Mouse (Mus musculus) MEL (cell line): ENCODE data around the gene Sorcs2. TPM values are rescaled to one million over a fixed set of nuclear protein-coding genes. Genes with fewer than 3 reads are reported as not detected.

Experiments used
- DNase-seq: peaks from one replicate; pipeline ENCODE4 v3.0.0; 2011; ENCODE audit warnings: low read depth, low spot score
- H3K27ac ChIP-seq: 2 replicates; pipeline ENCODE4 v1.5.1; 2012; ENCODE audit warnings: low read depth, mild to moderate bottlenecking, control low read depth, low read length, moderate library complexity; ENCODE audit not compliant: control insufficient read depth
- H3K27me3 ChIP-seq, 2 experiments: fragments of 150-350 bp in 1 of 2; sonication (generic) in 1 of 2; 2 replicates each; pipeline ENCODE4 v1.6.1; 2012; ENCODE audit warnings: low read length in 2 of 2, mild to moderate bottlenecking in 2 of 2, improper control_type of control experiment in 1 of 2, moderate library complexity in 1 of 2; ENCODE audit not compliant: insufficient read depth in 2 of 2, control insufficient read depth in 1 of 2
- H3K36me3 ChIP-seq, 2 experiments: 2 replicates each; pipeline ENCODE4 v1.6.1; 2012 to 2014; ENCODE audit warnings: low read length in 2 of 2, improper control_type of control experiment in 1 of 2, inconsistent platforms in 1 of 2, mild to moderate bottlenecking in 1 of 2; ENCODE audit not compliant: insufficient read depth in 2 of 2, control insufficient read depth in 1 of 2
- H3K4me1 ChIP-seq, 2 experiments: fragments of 150-350 bp in 1 of 2; sonication (generic) in 1 of 2; 2 replicates each; pipeline ENCODE4 v1.6.1; 2012; ENCODE audit warnings: low read length in 2 of 2, improper control_type of control experiment in 1 of 2, mild to moderate bottlenecking in 1 of 2; ENCODE audit not compliant: insufficient read depth in 2 of 2, control insufficient read depth in 1 of 2
- H3K4me3 ChIP-seq, 2 experiments: fragments of 150-350 bp in 1 of 2; sonication (generic) in 1 of 2; 2 replicates each; pipeline ENCODE4 v1.5.1; 2012; ENCODE audit warnings: low read depth in 2 of 2, low read length in 2 of 2, mild to moderate bottlenecking in 2 of 2, moderate library complexity in 2 of 2, control low read depth in 1 of 2, improper control_type of control experiment in 1 of 2; ENCODE audit not compliant: control insufficient read depth in 1 of 2, insufficient read depth in 1 of 2
- H3K79me2 ChIP-seq: 2 replicates; pipeline ENCODE4 v1.6.1; 2012; ENCODE audit warnings: mild to moderate bottlenecking, low read length, moderate library complexity; ENCODE audit not compliant: control insufficient read depth, poor library complexity, insufficient read depth
- H3K9ac ChIP-seq: 2 replicates; pipeline ENCODE4 v1.6.1; 2012; ENCODE audit warnings: low read depth, mild to moderate bottlenecking, control low read depth, low read length, moderate library complexity; ENCODE audit not compliant: control insufficient read depth, poor library complexity, severe bottlenecking
- H3K9me3 ChIP-seq: fragments of 150-350 bp; sonication (generic); replicated peaks from 2 replicates; pipeline ENCODE4 v1.6.1; 2012; ENCODE audit warnings: mild to moderate bottlenecking, low read length, improper control_type of control experiment, moderate library complexity; ENCODE audit not compliant: insufficient read depth
- BHLHE40 ChIP-seq: IDR thresholded peaks from 2 replicates; pipeline ENCODE4 v1.6.1; 2012; ENCODE audit warnings: low read depth, mild to moderate bottlenecking, inconsistent platforms, low read length, improper control_type of control experiment, borderline replicate concordance
- CTCF ChIP-seq, 3 experiments: IDR thresholded peaks in 2 of 3; conservative IDR thresholded peaks in 1 of 3; 2 replicates each; pipeline ENCODE4 v1.5.1; 2011 to 2012; ENCODE audit warnings: low read length in 3 of 3, low read depth in 2 of 3, mild to moderate bottlenecking in 2 of 3, improper control_type of control experiment in 1 of 3, inconsistent platforms in 1 of 3, mixed read lengths in 1 of 3, moderate library complexity in 1 of 3; ENCODE audit not compliant: control insufficient read depth in 1 of 3, insufficient read depth in 1 of 3, poor library complexity in 1 of 3, severe bottlenecking in 1 of 3
- E2F4 ChIP-seq: IDR thresholded peaks from 2 replicates; pipeline ENCODE4 v1.6.1; 2011; ENCODE audit warnings: low read depth, low read length, improper control_type of control experiment, borderline replicate concordance
- EP300 ChIP-seq, 2 experiments: IDR thresholded peaks; 2 replicates each; pipeline ENCODE4 v1.6.1; 2011; ENCODE audit warnings: improper control_type of control experiment in 2 of 2, low read length in 2 of 2, low read depth in 1 of 2, mild to moderate bottlenecking in 1 of 2
- ETS1 ChIP-seq: IDR thresholded peaks from 2 replicates; pipeline ENCODE4 v1.6.1; 2012; ENCODE audit warnings: low read depth, mild to moderate bottlenecking, inconsistent platforms, low read length, improper control_type of control experiment, moderate library complexity
- GABPA ChIP-seq: IDR thresholded peaks from 2 replicates; pipeline ENCODE4 v1.6.1; 2012; ENCODE audit warnings: low read depth, mild to moderate bottlenecking, inconsistent platforms, low read length, improper control_type of control experiment, moderate library complexity
- GATA1 ChIP-seq: IDR thresholded peaks from 2 replicates; pipeline ENCODE4 v1.6.1; 2011; ENCODE audit warnings: low read depth, low read length, improper control_type of control experiment
- HCFC1 ChIP-seq: IDR thresholded peaks from 2 replicates; pipeline ENCODE4 v1.6.1; 2012; ENCODE audit warnings: low read depth, mild to moderate bottlenecking, inconsistent platforms, low read length, improper control_type of control experiment, moderate library complexity
- JUND ChIP-seq: IDR thresholded peaks from 2 replicates; pipeline ENCODE4 v1.6.1; 2011; ENCODE audit warnings: low read depth, mild to moderate bottlenecking, improper control_type of control experiment, low read length
- KAT2A ChIP-seq: conservative IDR thresholded peaks from 2 replicates; pipeline ENCODE4 v1.6.1; 2012; ENCODE audit warnings: low read depth, low read length, improper control_type of control experiment, inconsistent platforms
- MAX ChIP-seq: IDR thresholded peaks from 2 replicates; pipeline ENCODE4 v1.6.1; 2011; ENCODE audit warnings: low read length, improper control_type of control experiment
- MAZ ChIP-seq: IDR thresholded peaks from 2 replicates; pipeline ENCODE4 v1.6.1; 2012; ENCODE audit warnings: low read depth, mild to moderate bottlenecking, inconsistent platforms, low read length, improper control_type of control experiment
- MEF2A ChIP-seq: IDR thresholded peaks from 2 replicates; pipeline ENCODE4 v1.6.1; 2014; ENCODE audit warnings: low read depth, mild to moderate bottlenecking, inconsistent platforms, low read length, improper control_type of control experiment; ENCODE audit not compliant: poor library complexity, insufficient replicate concordance, severe bottlenecking; ENCODE audit errors: extremely low read depth
- MYB ChIP-seq: IDR thresholded peaks from 2 replicates; pipeline ENCODE4 v1.6.1; 2011; ENCODE audit warnings: mild to moderate bottlenecking, low read depth, low read length, improper control_type of control experiment
- NELFE ChIP-seq: IDR thresholded peaks from 2 replicates; pipeline ENCODE4 v1.6.1; 2011; ENCODE audit warnings: low read depth, low read length, improper control_type of control experiment
- POLR2AphosphoS5 ChIP-seq: IDR thresholded peaks from 2 replicates; pipeline ENCODE4 v1.6.1; 2012; ENCODE audit warnings: low read depth, borderline replicate concordance, mild to moderate bottlenecking, inconsistent platforms, low read length, moderate library complexity, mixed read lengths
- RCOR1 ChIP-seq: IDR thresholded peaks from 2 replicates; pipeline ENCODE4 v1.6.1; 2012; ENCODE audit warnings: low read depth, mild to moderate bottlenecking, inconsistent platforms, low read length, improper control_type of control experiment
- SIN3A ChIP-seq: IDR thresholded peaks from 2 replicates; pipeline ENCODE4 v1.6.1; 2012; ENCODE audit warnings: low read length, improper control_type of control experiment, inconsistent platforms
- SMC3 ChIP-seq: IDR thresholded peaks from 2 replicates; pipeline ENCODE4 v1.6.1; 2011; ENCODE audit warnings: low read depth, low read length, improper control_type of control experiment
- TCF12 ChIP-seq: IDR thresholded peaks from 2 replicates; pipeline ENCODE4 v1.6.1; 2014; ENCODE audit warnings: low read depth, mild to moderate bottlenecking, inconsistent platforms, low read length, improper control_type of control experiment, moderate library complexity
- UBTF ChIP-seq: IDR thresholded peaks from 2 replicates; pipeline ENCODE4 v1.6.1; 2012; ENCODE audit warnings: low read depth, mild to moderate bottlenecking, inconsistent platforms, low read length, improper control_type of control experiment, moderate library complexity, borderline replicate concordance; ENCODE audit not compliant: insufficient read depth
- ZC3H11A ChIP-seq: IDR thresholded peaks from 2 replicates; pipeline ENCODE4 v1.6.1; 2012; ENCODE audit warnings: low read depth, mild to moderate bottlenecking, inconsistent platforms, low read length, improper control_type of control experiment
- polyA plus RNA-seq, 2 experiments: library from polyadenylated mRNA; stranded (reverse) in 1 of 2; unstranded in 1 of 2; fragments of >175 nt in 1 of 2; fragments of >200 nt in 1 of 2; gene quantifications; 2 replicates each; pipeline versions ENCODE4 v1.2.1 to v1.2.4; 2012; ENCODE audit warnings: low replicate concordance in 2 of 2, low read depth in 1 of 2; ENCODE audit not compliant: insufficient read length in 2 of 2, insufficient read depth in 1 of 2, missing spikeins in 1 of 2
- total RNA-seq: library from RNA; depleted of rRNA; stranded (reverse); fragments of 300-350 nt; gene quantifications from 2 replicates; pipeline ENCODE4 v1.2.3, GENCODE M21; 2012

The Sorcs2 gene
- total and polyA plus RNA-seq, 3 experiments: not detected

DNA sequence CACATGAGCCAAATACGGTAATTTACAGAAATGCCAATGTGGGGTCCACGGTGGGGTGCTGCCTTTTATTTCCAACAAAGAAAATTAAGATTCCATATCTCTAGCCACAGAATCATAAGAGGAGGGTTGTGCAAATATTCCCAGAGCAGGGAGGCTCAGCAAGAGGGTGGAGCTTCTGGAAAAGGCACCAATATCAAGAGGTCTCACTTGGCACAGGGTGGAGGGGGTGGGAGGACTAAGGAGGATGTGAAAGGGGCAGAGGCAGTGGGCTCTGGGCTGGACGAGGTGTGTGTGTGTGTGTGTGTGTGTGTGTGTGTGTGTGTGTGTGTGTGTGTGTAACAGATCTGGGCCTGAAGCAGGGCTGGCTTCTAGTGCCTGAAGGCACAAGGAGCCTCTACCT, 297.5 kb downstream of the Sorcs2 start:
- H3K36me3 ChIP-seq: no peaks in the 10 kb centered on the region
- H3K9me3 ChIP-seq: no peaks in the 10 kb centered on the region
- H3K9ac ChIP-seq: no peak overlapping the region
- no peak overlapping the region for H3K27ac ChIP-seq
- H3K79me2 ChIP-seq: no peaks in the 10 kb centered on the region
- TF ChIP-seq GABPA (no peak), MAX (no peak), BHLHE40 (no peak), UBTF (no peak), ZC3H11A (no peak), TCF12 (no peak), GATA1 (no peak), POLR2AphosphoS5 (no peak), EP300 (IDR thresholded peaks at IDR 0.05; ENCODE audit: low read depth in 1 of 2, low read length in 2 of 2) (no peak), HCFC1 (no peak), CTCF (IDR thresholded peaks at IDR 0.05 in 2 of 3, conservative IDR thresholded peaks at IDR 0.05 in 1 of 3; ENCODE audit: control insufficient read depth in 1 of 3, insufficient read depth in 1 of 3, low read depth in 2 of 3, low read length in 3 of 3, poor library complexity in 1 of 3, severe bottlenecking in 1 of 3) (no peak), SMC3 (no peak), KAT2A (no peak), MAZ (no peak), E2F4 (no peak)
- no peak for DNase-seq
- H3K4me1 ChIP-seq: no peaks in the 10 kb centered on the region
- H3K27me3 ChIP-seq: no peaks in the 10 kb centered on the region
- no peak overlapping the region for H3K4me3 ChIP-seq

DNA sequence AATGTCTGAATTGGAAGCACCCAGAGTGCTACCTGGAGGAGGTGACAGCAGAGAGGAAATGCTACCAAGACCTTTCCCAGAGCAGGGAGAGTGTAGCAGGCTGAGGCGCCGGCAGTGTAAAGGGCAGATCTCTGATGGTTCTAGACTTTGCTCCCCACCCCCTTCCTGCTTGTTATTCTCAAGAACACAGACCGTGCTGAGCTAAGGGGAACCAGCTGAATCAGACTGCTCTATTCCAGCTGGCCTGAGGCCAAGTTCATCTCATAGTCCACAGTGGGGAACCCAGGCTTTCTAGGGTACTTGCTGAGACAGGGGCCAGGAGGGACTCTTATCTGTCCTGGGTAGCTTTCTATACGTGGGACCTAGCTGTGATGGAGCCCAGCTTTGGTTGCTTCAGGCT, 298.3 kb downstream of the Sorcs2 start:
- H3K79me2 ChIP-seq: no peaks in the 10 kb centered on the region
- H3K27me3 ChIP-seq: no peaks in the 10 kb centered on the region
- no peak for DNase-seq
- H3K9ac ChIP-seq: no peak overlapping the region
- no peak overlapping the region for H3K27ac ChIP-seq
- no peaks in the 10 kb centered on the region for H3K36me3 ChIP-seq
- H3K4me1 ChIP-seq: no peaks in the 10 kb centered on the region
- no peaks in the 10 kb centered on the region for H3K9me3 ChIP-seq
- H3K4me3 ChIP-seq: no peak overlapping the region
- TF ChIP-seq TCF12 (no peak), JUND (no peak)

DNA sequence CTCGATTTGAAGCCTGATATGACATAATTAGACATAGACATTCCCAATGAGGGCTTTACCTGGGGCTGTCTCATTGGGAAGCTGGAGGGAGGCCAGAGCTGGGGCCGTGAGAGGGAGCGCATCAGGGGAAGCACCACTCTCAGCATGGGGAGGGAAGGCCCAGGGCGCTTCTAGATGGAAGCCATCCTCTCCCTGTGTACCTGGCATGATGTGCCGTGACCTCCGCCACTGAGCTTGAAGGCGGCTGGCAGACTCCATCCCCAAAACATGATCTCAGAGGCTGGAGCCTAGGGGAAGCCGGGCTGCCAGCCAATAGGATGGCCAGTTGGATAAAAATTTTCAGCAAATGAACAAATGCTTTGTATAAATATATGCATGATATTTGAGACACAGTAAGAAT, 301.9 kb downstream of the Sorcs2 start:
- no peak overlapping the region for H3K4me3 ChIP-seq
- no peak overlapping the region for H3K27ac ChIP-seq
- H3K4me1 ChIP-seq: no peaks in the 10 kb centered on the region
- TF ChIP-seq NELFE (no peak), UBTF (no peak), TCF12 (no peak), GATA1 (no peak), ZC3H11A (no peak), KAT2A (no peak), RCOR1 (no peak), MAZ (no peak), MYB (no peak), SMC3 (no peak), EP300 (IDR thresholded peaks at IDR 0.05; ENCODE audit: low read depth in 1 of 2, low read length in 2 of 2) (no peak), SIN3A (no peak), MAX (no peak), MEF2A (no peak), ETS1 (no peak), JUND (no peak)
- H3K9me3 ChIP-seq: no peaks in the 10 kb centered on the region; the same call in 1 of the 2 replicates
- H3K36me3 ChIP-seq: no peaks in the 10 kb centered on the region
- H3K79me2 ChIP-seq: no peaks in the 10 kb centered on the region
- no peak overlapping the region for H3K9ac ChIP-seq
- DNase-seq: no peak
- no peaks in the 10 kb centered on the region for H3K27me3 ChIP-seq
